Mouse (Mus musculus): Measurements from ENCODE around the gene Irak3. TPM values are rescaled to one million over a fixed set of nuclear protein-coding genes. Genes with fewer than 3 reads are reported as not detected.
A peak's percentile ranks its signal among the peaks of the same experiment; 100 is the strongest.

The Irak3 gene
- total and polyA plus RNA-seq, 3 experiments = 0.47 TPM; not detected in 2

- no peak overlapping the region for H3K27ac ChIP-seq (ENCODE audit: control insufficient read depth, low read depth, low read length)
- no peaks in the 10 kb centered on the region for H3K27me3 ChIP-seq (ENCODE audit: control insufficient read depth in 1 of 2, insufficient read depth in 2 of 2, low read length in 2 of 2)
- peaks cover 0 to 10% of the 10 kb centered on the region in 2 experiments; a peak in 3 of 4 replicates for H3K4me1 ChIP-seq (ENCODE audit: control insufficient read depth in 1 of 2, insufficient read depth in 2 of 2, low read length in 2 of 2)
- H3K36me3 ChIP-seq (ENCODE audit: control insufficient read depth in 1 of 2, insufficient read depth in 2 of 2, low read length in 2 of 2) = peaks cover 0 to 5% of the 10 kb centered on the region in 2 experiments; a peak in 2 of 4 replicates
- H3K79me2 ChIP-seq (ENCODE audit: control insufficient read depth, insufficient read depth, low read length, poor library complexity) = no peaks in the 10 kb centered on the region
- no peak overlapping the region for H3K4me3 ChIP-seq (ENCODE audit: control insufficient read depth in 1 of 2, insufficient read depth in 1 of 2, low read depth in 2 of 2, low read length in 2 of 2)
- TF ChIP-seq TAL1 (IDR thresholded peaks at IDR 0.05; ENCODE audit: low read length) (no peak), POLR2A (IDR thresholded peaks at IDR 0.05; ENCODE audit: control insufficient read depth in 1 of 2, insufficient read depth in 1 of 2, low read depth in 1 of 2, low read length in 2 of 2, poor library complexity in 1 of 2) (no peak), POLR2AphosphoS2 (IDR thresholded peaks at IDR 0.05; ENCODE audit: low read length) (no peak), GATA1 (IDR thresholded peaks at IDR 0.05; ENCODE audit: low read depth, low read length) (no peak), CTCF (IDR thresholded peaks at IDR 0.05 in 2 of 3, conservative IDR thresholded peaks at IDR 0.05 in 1 of 3; ENCODE audit: control insufficient read depth in 1 of 3, insufficient read depth in 1 of 3, low read depth in 2 of 3, low read length in 3 of 3, poor library complexity in 1 of 3, severe bottlenecking in 1 of 3) (no peak), MYC (IDR thresholded peaks at IDR 0.05; ENCODE audit: low read depth, low read length) (no peak), UBTF (IDR thresholded peaks at IDR 0.05; ENCODE audit: borderline replicate concordance, insufficient read depth, low read depth, low read length) (no peak), MYB (IDR thresholded peaks at IDR 0.05; ENCODE audit: low read depth, low read length) (no peak), CHD2 (IDR thresholded peaks at IDR 0.05; ENCODE audit: low read length) (no peak), TBP (IDR thresholded peaks at IDR 0.05; ENCODE audit: low read depth, low read length) (no peak), JUND (IDR thresholded peaks at IDR 0.05; ENCODE audit: low read depth, low read length) (no peak), GABPA (IDR thresholded peaks at IDR 0.05; ENCODE audit: low read depth, low read length) (no peak), USF1 (IDR thresholded peaks at IDR 0.05; ENCODE audit: low read depth, low read length) (no peak), ZKSCAN1 (IDR thresholded peaks at IDR 0.05; ENCODE audit: low read depth, low read length) (no peak), ELF1 (IDR thresholded peaks at IDR 0.05; ENCODE audit: low read depth, low read length) (no peak), ZC3H11A (IDR thresholded peaks at IDR 0.05; ENCODE audit: low read depth, low read length) (no peak)
- H3K9ac ChIP-seq (ENCODE audit: control insufficient read depth, low read depth, low read length, poor library complexity, severe bottlenecking) = no peak overlapping the region
- no peaks in the 10 kb centered on the region for H3K9me3 ChIP-seq (replicated peaks; ENCODE audit: insufficient read depth, low read length)
- DNase-seq (ENCODE audit: low read depth, low spot score) = peak; percentile 18
Observed at GRCm38 (mm10) chr10:120197061-120197835, 4.7 kb downstream of the Irak3 start.

DNA sequence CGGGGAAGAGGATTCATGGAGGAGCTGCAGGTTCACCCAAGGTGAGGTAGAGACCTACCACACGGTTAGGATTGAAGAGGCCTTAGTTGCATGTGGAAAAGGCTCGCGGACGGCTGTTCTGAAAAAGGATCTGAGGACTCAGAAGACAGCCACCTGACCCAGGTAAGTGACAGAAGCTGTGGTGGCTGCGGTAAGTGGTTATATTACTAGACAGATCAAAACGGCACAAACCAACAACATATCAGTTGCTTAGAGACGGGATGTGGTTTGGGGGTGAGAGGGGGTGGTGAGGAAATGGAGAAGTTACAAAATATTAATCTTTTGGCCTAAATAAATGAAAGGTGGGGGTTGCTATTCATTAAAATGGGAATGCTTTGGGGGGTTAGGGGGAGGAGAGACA is 8.7 kb downstream of the Irak3 start:
- H3K4me1 ChIP-seq (ENCODE audit: control insufficient read depth in 1 of 2, insufficient read depth in 2 of 2, low read length in 2 of 2) = peaks cover 0 to 19% of the 10 kb centered on the region in 2 experiments; a peak in 3 of 4 replicates
- peak; percentile 30 for DNase-seq (ENCODE audit: low read depth, low spot score)
- TF ChIP-seq USF2 (IDR thresholded peaks at IDR 0.05; ENCODE audit: borderline replicate concordance in 1 of 2, insufficient read depth in 1 of 2, low read depth in 1 of 2, low read length in 2 of 2) = no peak
- TF ChIP-seq MAFK (IDR thresholded peaks at IDR 0.05; ENCODE audit: borderline replicate concordance, low read depth, low read length) = no peak
- no peak for TF ChIP-seq RAD21 (IDR thresholded peaks at IDR 0.05; ENCODE audit: low read depth, low read length)
- TF ChIP-seq BHLHE40 (IDR thresholded peaks at IDR 0.05; ENCODE audit: borderline replicate concordance, low read depth, low read length) = no peak
- no peak for TF ChIP-seq ZKSCAN1 (IDR thresholded peaks at IDR 0.05; ENCODE audit: low read depth, low read length)
- no peak for TF ChIP-seq SMC3 (IDR thresholded peaks at IDR 0.05; ENCODE audit: low read depth, low read length)
- peak in 1 of 2 experiments; percentile 50; a peak in 2 of 4 replicates for TF ChIP-seq EP300 (IDR thresholded peaks at IDR 0.05; ENCODE audit: low read depth in 1 of 2, low read length in 2 of 2)
- no peak for TF ChIP-seq CHD2 (IDR thresholded peaks at IDR 0.05; ENCODE audit: low read length)
- peaks cover 0 to 16% of the 10 kb centered on the region in 2 experiments; a peak in 2 of 4 replicates for H3K36me3 ChIP-seq (ENCODE audit: control insufficient read depth in 1 of 2, insufficient read depth in 2 of 2, low read length in 2 of 2)
- H3K27me3 ChIP-seq (ENCODE audit: control insufficient read depth in 1 of 2, insufficient read depth in 2 of 2, low read length in 2 of 2) = no peaks in the 10 kb centered on the region
- H3K79me2 ChIP-seq (ENCODE audit: control insufficient read depth, insufficient read depth, low read length, poor library complexity) = no peaks in the 10 kb centered on the region
- H3K4me3 ChIP-seq (ENCODE audit: control insufficient read depth in 1 of 2, insufficient read depth in 1 of 2, low read depth in 2 of 2, low read length in 2 of 2) = no peak overlapping the region
- H3K9ac ChIP-seq (ENCODE audit: control insufficient read depth, low read depth, low read length, poor library complexity, severe bottlenecking) = no peak overlapping the region
- H3K27ac ChIP-seq (ENCODE audit: control insufficient read depth, low read depth, low read length) = no peak overlapping the region
- no peaks in the 10 kb centered on the region for H3K9me3 ChIP-seq (replicated peaks; ENCODE audit: insufficient read depth, low read length)

All from MEL (cell line).